Mouse (Mus musculus) stomach, postnatal 0 days (tissue): ENCODE data around the gene Ppp2r2c.

ENCODE experiments used
- CTCF ChIP-seq: IDR thresholded peaks from 2 replicates; pipeline ENCODE4 v1.5.1; 2016; ENCODE audit warnings: antibody characterized with exemption, low read depth, mild to moderate bottlenecking, moderate library complexity
- EP300 ChIP-seq: optimal IDR thresholded peaks from 2 replicates; pipeline ENCODE3; 2016; ENCODE audit warnings: antibody characterized with exemption

DNA sequence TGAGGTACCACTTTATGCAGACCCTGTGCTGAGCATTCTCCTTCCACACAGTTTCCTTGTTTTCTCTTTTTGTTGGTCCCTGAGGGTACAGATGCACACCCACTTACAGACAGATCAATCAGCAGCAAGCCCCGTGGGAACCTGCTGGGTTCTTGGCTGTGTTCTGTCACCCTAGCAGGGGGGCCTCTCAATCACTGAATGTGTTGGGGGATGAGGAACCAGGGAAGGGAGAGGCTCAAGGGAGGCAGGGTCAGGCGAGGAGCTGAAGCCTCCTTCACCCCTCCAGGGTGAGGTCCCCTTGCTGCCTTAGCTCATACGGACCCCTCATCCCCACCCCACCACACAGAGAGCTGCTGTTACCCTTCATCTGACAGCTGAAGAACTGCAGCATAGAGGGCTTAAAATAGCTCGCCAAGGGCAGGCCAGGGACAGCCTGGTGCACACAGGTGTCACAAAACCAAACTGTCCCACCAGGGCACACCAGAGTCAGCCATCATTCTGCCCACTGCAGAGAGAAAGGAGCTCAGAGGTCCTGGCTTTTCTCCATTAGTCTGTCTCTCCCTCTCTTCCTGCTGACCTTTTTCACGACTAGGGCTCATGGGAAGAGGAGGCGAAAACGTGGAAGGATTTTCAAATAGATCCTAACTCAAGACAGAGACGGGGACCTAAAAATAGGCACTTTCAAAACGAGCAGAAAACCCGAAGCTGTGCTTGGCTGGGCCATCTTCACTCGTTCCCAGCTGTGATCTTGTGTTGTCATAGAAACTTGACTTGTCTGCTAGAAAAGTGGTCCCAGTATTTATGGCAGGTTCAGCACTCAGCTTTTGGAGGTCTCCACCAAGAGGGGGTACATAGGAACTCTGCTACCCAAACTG lies 55.8 kb downstream of the Ppp2r2c start:
- TF ChIP-seq CTCF (no peak), EP300 (no peak)
